Mouse (Mus musculus): ENCODE data around the gene Akap6.
A peak's percentile ranks its signal among the peaks of the same experiment; 100 is the strongest.

The Akap6 gene

GRCm38 (mm10) chr12:52699146-52699545, at the start of gene Akap6:
Gene Akap6 (plus strand): TSS chr12:52699383.
- peak; percentile 88 for DNase-seq (ENCODE audit: low spot score)

- DNase-seq (ENCODE audit: low spot score): no peak
Observed at GRCm38 (mm10) chr12:52662907-52663790, 36.0 kb upstream of the Akap6 start.

- no peak for DNase-seq (ENCODE audit: low spot score)
Observed at GRCm38 (mm10) chr12:52664944-52665343, 34.2 kb upstream of the Akap6 start.

GRCm38 (mm10) chr12:52671436-52671835, 27.7 kb upstream of the Akap6 start:
- DNase-seq (ENCODE audit: low spot score): peak; percentile 24

GRCm38 (mm10) chr12:52671943-52672342, 27.2 kb upstream of the Akap6 start:
- DNase-seq (ENCODE audit: low spot score): no peak

GRCm38 (mm10) chr12:52673361-52673960, 25.7 kb upstream of the Akap6 start:
- DNase-seq (ENCODE audit: low spot score): no peak

- no peak for DNase-seq (ENCODE audit: low spot score)
Observed at GRCm38 (mm10) chr12:52675010-52675409, 24.2 kb upstream of the Akap6 start.

GRCm38 (mm10) chr12:52687355-52687754, 11.8 kb upstream of the Akap6 start:
- DNase-seq (ENCODE audit: low spot score): no peak

- no peak for DNase-seq (ENCODE audit: low spot score)
Observed at GRCm38 (mm10) chr12:52688712-52689111, 10.5 kb upstream of the Akap6 start.

GRCm38 (mm10) chr12:52691552-52691951, 7.6 kb upstream of the Akap6 start:
- DNase-seq (ENCODE audit: low spot score): no peak

- DNase-seq (ENCODE audit: low spot score): no peak
Observed at GRCm38 (mm10) chr12:52692290-52692974, 6.8 kb upstream of the Akap6 start.

GRCm38 (mm10) chr12:52697407-52698109, 1.6 kb upstream of the Akap6 start:
- no peak for DNase-seq (ENCODE audit: low spot score)

GRCm38 (mm10) chr12:52698276-52698930, 780 bp upstream of the Akap6 start:
- no peak for DNase-seq (ENCODE audit: low spot score)

- peak; percentile 27 for DNase-seq (ENCODE audit: low spot score)
Observed at GRCm38 (mm10) chr12:52699961-52700696, 946 bp downstream of the Akap6 start.

GRCm38 (mm10) chr12:52700697-52701191, 1.6 kb downstream of the Akap6 start:
- no peak for DNase-seq (ENCODE audit: low spot score)

GRCm38 (mm10) chr12:52701201-52701641, 2.0 kb downstream of the Akap6 start:
- DNase-seq (ENCODE audit: low spot score): no peak

GRCm38 (mm10) chr12:52702368-52702967, 3.3 kb downstream of the Akap6 start:
- no peak for DNase-seq (ENCODE audit: low spot score)

GRCm38 (mm10) chr12:52704081-52704480, 4.9 kb downstream of the Akap6 start:
- no peak for DNase-seq (ENCODE audit: low spot score)

GRCm38 (mm10) chr12:52704810-52705209, 5.6 kb downstream of the Akap6 start:
- no peak for DNase-seq (ENCODE audit: low spot score)

GRCm38 (mm10) chr12:52711382-52711781, 12.2 kb downstream of the Akap6 start:
- no peak for DNase-seq (ENCODE audit: low spot score)

Measured in layer of hippocampus, adult 11-12 months (tissue).